Mouse (Mus musculus): ENCODE data around the gene Olfml2a. TPM values are rescaled to one million over a fixed set of nuclear protein-coding genes. Genes with fewer than 3 reads are reported as not detected.

The Olfml2a gene
- 2.1 and 3.7 TPM in 2 replicates for polyA plus RNA-seq (2014; fragmentation: Nextera tagmentation; extraction: Ambion mirVana)

- 4% methylated on average over 31 of the region's 32 CpGs for WGBS (ENCODE audit: insufficient replicate concordance)
- Histone ChIP-seq H3K4me3 (ENCODE audit: low read depth, low read length) (peak within 1 kb of the TSS; percentile 48), H3K4me1 (ENCODE audit: control insufficient read depth, insufficient read depth, low read length) (peaks cover 18% of the 10 kb centered on the region), H3K27ac (ENCODE audit: low read depth, low read length) (no peak within 1 kb of the TSS), H3K9ac (ENCODE audit: low read depth, low read length) (peak within 1 kb of the TSS; percentile 67), H3K4me2 (peak within 1 kb of the TSS; percentile 93), H3K9me3 (replicated peaks; ENCODE audit: control insufficient read depth, low read length) (no peaks in the 10 kb centered on the region), H3K36me3 (ENCODE audit: control insufficient read depth, insufficient read depth, low read length) (no peaks in the 10 kb centered on the region), H3K27me3 (ENCODE audit: control insufficient read depth, insufficient read depth, low read length) (0 out of 2 replicates have a peak, but pooled peaks cover 2% of the 10 kb centered on the region)
- ATAC-seq (replicated peaks; ENCODE audit: insufficient number of reproducible peaks, low FRiP score, low TSS enrichment): peak; percentile 55; the same call in 1 of the 2 replicates
Measured at GRCm38 (mm10) chr2:38931851-38932667, at the start of gene Olfml2a. Gene Olfml2a (plus strand): TSS chr2:38931978.

- Histone ChIP-seq H3K4me3 (ENCODE audit: low read depth, low read length) (no peak overlapping the region), H3K27ac (ENCODE audit: low read depth, low read length) (no peak overlapping the region), H3K4me2 (no peak overlapping the region), H3K27me3 (ENCODE audit: control insufficient read depth, insufficient read depth, low read length) (no peaks in the 10 kb centered on the region), H3K36me3 (ENCODE audit: control insufficient read depth, insufficient read depth, low read length) (no peaks in the 10 kb centered on the region), H3K9ac (ENCODE audit: low read depth, low read length) (no peak overlapping the region), H3K4me1 (ENCODE audit: control insufficient read depth, insufficient read depth, low read length) (no peaks in the 10 kb centered on the region), H3K9me3 (replicated peaks; ENCODE audit: control insufficient read depth, low read length) (no peaks in the 10 kb centered on the region)
- ATAC-seq (replicated peaks; ENCODE audit: insufficient number of reproducible peaks, low FRiP score, low TSS enrichment): no peak
Measured at GRCm38 (mm10) chr2:38902866-38903265, 28.9 kb upstream of the Olfml2a start.

- no peaks in the 10 kb centered on the region for H3K9me3 ChIP-seq (replicated peaks; ENCODE audit: control insufficient read depth, low read length)
- no peaks in the 10 kb centered on the region for H3K27me3 ChIP-seq (ENCODE audit: control insufficient read depth, insufficient read depth, low read length)
- H3K4me1 ChIP-seq (ENCODE audit: control insufficient read depth, insufficient read depth, low read length): no peaks in the 10 kb centered on the region
- H3K27ac ChIP-seq (ENCODE audit: low read depth, low read length): no peak overlapping the region
- 78% methylated on average over 1 of the region's 1 CpGs for WGBS (ENCODE audit: insufficient replicate concordance)
- no peak overlapping the region for H3K4me2 ChIP-seq
- no peak overlapping the region for H3K9ac ChIP-seq (ENCODE audit: low read depth, low read length)
- no peaks in the 10 kb centered on the region for H3K36me3 ChIP-seq (ENCODE audit: control insufficient read depth, insufficient read depth, low read length)
- no peak overlapping the region for H3K4me3 ChIP-seq (ENCODE audit: low read depth, low read length)
- no peak for ATAC-seq (replicated peaks; ENCODE audit: insufficient number of reproducible peaks, low FRiP score, low TSS enrichment)
Measured at GRCm38 (mm10) chr2:38904290-38904689, 27.5 kb upstream of the Olfml2a start.

DNA sequence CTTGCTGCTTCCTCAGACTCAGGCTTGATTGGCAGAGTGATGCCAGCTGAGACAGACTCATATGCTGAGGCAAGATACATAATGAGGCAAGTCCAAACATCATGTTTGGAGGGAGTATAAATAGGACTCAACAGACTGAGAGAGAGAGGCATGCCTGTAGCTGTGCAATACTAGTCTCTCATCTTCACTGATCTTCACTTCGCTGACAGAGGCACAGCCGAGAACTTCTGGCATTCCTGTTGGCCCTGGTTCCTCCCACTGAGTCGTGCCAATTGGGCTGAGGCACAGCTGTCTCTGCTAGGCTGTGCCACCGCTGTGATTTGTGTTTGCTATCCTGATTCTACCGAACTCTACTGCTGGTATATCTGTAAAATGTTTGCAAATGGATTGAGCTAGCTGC, 25.7 kb upstream of the Olfml2a start:
- ATAC-seq (replicated peaks; ENCODE audit: insufficient number of reproducible peaks, low FRiP score, low TSS enrichment): no peak
- H3K4me2 ChIP-seq: no peak overlapping the region
- H3K27ac ChIP-seq (ENCODE audit: low read depth, low read length): no peak overlapping the region
- no peaks in the 10 kb centered on the region for H3K4me1 ChIP-seq (ENCODE audit: control insufficient read depth, insufficient read depth, low read length)
- H3K4me3 ChIP-seq (ENCODE audit: low read depth, low read length): no peak overlapping the region
- H3K27me3 ChIP-seq (ENCODE audit: control insufficient read depth, insufficient read depth, low read length): no peaks in the 10 kb centered on the region
- no peak overlapping the region for H3K9ac ChIP-seq (ENCODE audit: low read depth, low read length)
- no peaks in the 10 kb centered on the region for H3K36me3 ChIP-seq (ENCODE audit: control insufficient read depth, insufficient read depth, low read length)
- 51% methylated on average over 5 of the region's 5 CpGs for WGBS (ENCODE audit: insufficient replicate concordance)
- no peaks in the 10 kb centered on the region for H3K9me3 ChIP-seq (replicated peaks; ENCODE audit: control insufficient read depth, low read length)

DNA sequence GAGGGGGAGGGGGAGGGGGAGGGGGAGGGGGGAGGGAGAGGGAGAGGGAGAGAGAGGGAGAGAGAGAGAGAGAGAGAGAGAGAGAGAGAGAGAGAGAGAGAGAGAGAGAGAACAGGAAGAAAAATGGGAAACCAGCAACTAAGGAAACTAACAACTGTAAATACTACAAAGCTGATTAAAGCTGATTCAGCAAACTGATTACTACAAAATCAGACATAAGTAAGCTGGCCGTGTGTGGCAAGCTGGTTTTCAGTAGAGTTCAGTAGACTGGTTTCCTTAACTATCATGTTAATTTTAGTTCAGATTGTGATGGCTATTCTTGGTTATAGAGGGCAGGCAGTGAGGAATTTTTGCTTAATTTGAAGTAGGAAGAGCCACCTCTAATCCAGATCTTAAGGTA, 23.2 kb upstream of the Olfml2a start:
- WGBS (ENCODE audit: insufficient replicate concordance): 43% methylated on average over 1 of the region's 1 CpGs
- Histone ChIP-seq H3K36me3 (ENCODE audit: control insufficient read depth, insufficient read depth, low read length) (no peaks in the 10 kb centered on the region), H3K4me2 (no peak overlapping the region), H3K27ac (ENCODE audit: low read depth, low read length) (no peak overlapping the region), H3K9ac (ENCODE audit: low read depth, low read length) (no peak overlapping the region), H3K4me3 (ENCODE audit: low read depth, low read length) (no peak overlapping the region), H3K9me3 (replicated peaks; ENCODE audit: control insufficient read depth, low read length) (no peaks in the 10 kb centered on the region), H3K4me1 (ENCODE audit: control insufficient read depth, insufficient read depth, low read length) (no peaks in the 10 kb centered on the region), H3K27me3 (ENCODE audit: control insufficient read depth, insufficient read depth, low read length) (no peaks in the 10 kb centered on the region)
- no peak for ATAC-seq (replicated peaks; ENCODE audit: insufficient number of reproducible peaks, low FRiP score, low TSS enrichment)

GRCm38 (mm10) chr2:38914517-38914916, 17.3 kb upstream of the Olfml2a start:
- no peak overlapping the region for H3K4me2 ChIP-seq
- no peaks in the 10 kb centered on the region for H3K27me3 ChIP-seq (ENCODE audit: control insufficient read depth, insufficient read depth, low read length)
- ATAC-seq (replicated peaks; ENCODE audit: insufficient number of reproducible peaks, low FRiP score, low TSS enrichment): no peak
- no peak overlapping the region for H3K4me3 ChIP-seq (ENCODE audit: low read depth, low read length)
- no peak overlapping the region for H3K27ac ChIP-seq (ENCODE audit: low read depth, low read length)
- H3K36me3 ChIP-seq (ENCODE audit: control insufficient read depth, insufficient read depth, low read length): no peaks in the 10 kb centered on the region
- H3K9ac ChIP-seq (ENCODE audit: low read depth, low read length): no peak overlapping the region
- no peaks in the 10 kb centered on the region for H3K9me3 ChIP-seq (replicated peaks; ENCODE audit: control insufficient read depth, low read length)
- 50% methylated on average over 1 of the region's 1 CpGs for WGBS (ENCODE audit: insufficient replicate concordance)
- no peaks in the 10 kb centered on the region for H3K4me1 ChIP-seq (ENCODE audit: control insufficient read depth, insufficient read depth, low read length)

GRCm38 (mm10) chr2:38914965-38915364, 16.8 kb upstream of the Olfml2a start:
- H3K4me1 ChIP-seq (ENCODE audit: control insufficient read depth, insufficient read depth, low read length): no peaks in the 10 kb centered on the region
- 22% methylated on average over 4 of the region's 4 CpGs for WGBS (ENCODE audit: insufficient replicate concordance)
- no peak overlapping the region for H3K9ac ChIP-seq (ENCODE audit: low read depth, low read length)
- H3K4me3 ChIP-seq (ENCODE audit: low read depth, low read length): no peak overlapping the region
- no peak overlapping the region for H3K4me2 ChIP-seq
- H3K27me3 ChIP-seq (ENCODE audit: control insufficient read depth, insufficient read depth, low read length): no peaks in the 10 kb centered on the region
- no peak for ATAC-seq (replicated peaks; ENCODE audit: insufficient number of reproducible peaks, low FRiP score, low TSS enrichment)
- no peaks in the 10 kb centered on the region for H3K36me3 ChIP-seq (ENCODE audit: control insufficient read depth, insufficient read depth, low read length)
- H3K27ac ChIP-seq (ENCODE audit: low read depth, low read length): no peak overlapping the region
- no peaks in the 10 kb centered on the region for H3K9me3 ChIP-seq (replicated peaks; ENCODE audit: control insufficient read depth, low read length)

- H3K4me1 ChIP-seq (ENCODE audit: control insufficient read depth, insufficient read depth, low read length): no peaks in the 10 kb centered on the region
- 45% methylated on average over 4 of the region's 4 CpGs for WGBS (ENCODE audit: insufficient replicate concordance)
- no peak overlapping the region for H3K4me2 ChIP-seq
- no peaks in the 10 kb centered on the region for H3K27me3 ChIP-seq (ENCODE audit: control insufficient read depth, insufficient read depth, low read length)
- no peak overlapping the region for H3K4me3 ChIP-seq (ENCODE audit: low read depth, low read length)
- H3K27ac ChIP-seq (ENCODE audit: low read depth, low read length): no peak overlapping the region
- no peaks in the 10 kb centered on the region for H3K36me3 ChIP-seq (ENCODE audit: control insufficient read depth, insufficient read depth, low read length)
- no peak overlapping the region for H3K9ac ChIP-seq (ENCODE audit: low read depth, low read length)
- H3K9me3 ChIP-seq (replicated peaks; ENCODE audit: control insufficient read depth, low read length): no peaks in the 10 kb centered on the region
- ATAC-seq (replicated peaks; ENCODE audit: insufficient number of reproducible peaks, low FRiP score, low TSS enrichment): no peak
Measured at GRCm38 (mm10) chr2:38916947-38917691, 14.7 kb upstream of the Olfml2a start.

All from heart, embryonic 11.5 days (tissue).